In genomic region chr6:78551666-78552352, GRCm38 (mm10) we compare ENCODE assay signal across 18 mouse cellular contexts.
A peak's percentile ranks its signal among the peaks of the same experiment; 100 is the strongest.
DNase-seq lines count a peak whose midpoint lies in the region; ATAC-seq and TF ChIP-seq lines count a peak whose summit lies in the region.
"Had no signal": no experiment of that assay in that cellular context is flagged by ENCODE, and none has a peak within 500 bp of the region (broad histone marks: within the 10 kb centered on the region; RNA-seq: fewer than 3 reads in every experiment).

No protein-coding gene starts in this region.

- peak; percentile 35; the same call in 1 of the 2 replicates for ATAC-seq in forebrain, embryonic 15.5 days (replicated peaks)
- ATAC-seq in forebrain, embryonic 12.5 days (ENCODE audit: low FRiP score) = no peak
- peak; percentile 43; the same call in 1 of the 2 replicates for ATAC-seq in hindbrain, postnatal 0 days
- peak; percentile 71 for ATAC-seq in neural tube, embryonic 11.5 days (ENCODE audit: insufficient read depth, low FRiP score, low TSS enrichment)
- no peak for ATAC-seq in intestine, embryonic 15.5 days

- no peak overlapping the region for H3K27ac ChIP-seq in forebrain, embryonic 15.5 days (replicated peaks)
- no peak overlapping the region for H3K27ac ChIP-seq in forebrain, embryonic 12.5 days
- no peak overlapping the region for H3K27ac ChIP-seq in hindbrain, postnatal 0 days
- H3K27ac ChIP-seq in neural tube, embryonic 11.5 days (ENCODE audit: low read depth, low read length) = no peak overlapping the region
- no peak overlapping the region for H3K27ac ChIP-seq in intestine, embryonic 15.5 days
- H3K27ac ChIP-seq: embryonic facial prominence, embryonic 10.5 days; liver, embryonic 14.5 days had no signal

- H3K36me3 ChIP-seq in forebrain, embryonic 15.5 days = no peaks in the 10 kb centered on the region
- no peaks in the 10 kb centered on the region for H3K36me3 ChIP-seq in forebrain, embryonic 12.5 days (replicated peaks)
- H3K36me3 ChIP-seq in hindbrain, postnatal 0 days (ENCODE audit: insufficient read depth, low read length) = no peaks in the 10 kb centered on the region
- H3K36me3 ChIP-seq in neural tube, embryonic 11.5 days (ENCODE audit: control insufficient read depth, insufficient read depth, low read length) = no peaks in the 10 kb centered on the region
- no peaks in the 10 kb centered on the region for H3K36me3 ChIP-seq in intestine, embryonic 15.5 days
- H3K36me3 ChIP-seq: embryonic facial prominence, embryonic 10.5 days; G1E had no signal

- DNase-seq in embryo, embryonic 9.5 days (ENCODE audit: extremely low spot score) = peak; percentile 7
- DNase-seq in hindbrain, postnatal 0 days (ENCODE audit: low spot score) = peak; percentile 35
- peak; percentile 14 for DNase-seq in neural tube, embryonic 11.5 days (ENCODE audit: low spot score)
- no peak for DNase-seq in left cerebral cortex, adult 9 months (ENCODE audit: low spot score in 2 of 2)
- DNase-seq in spleen, postnatal 10 days (ENCODE audit: low spot score in 2 of 2) = no peak
- DNase-seq: adrenal gland, postnatal 36 days; B cell, adult 2 months; cerebellum, adult 11-12 months; gastrocnemius, postnatal 36 days; lung, postnatal 14 days; thymus, postnatal 25 days had no signal

- peaks cover 9% of the 10 kb centered on the region for H3K4me1 ChIP-seq in forebrain, embryonic 15.5 days
- peaks cover 15% of the 10 kb centered on the region for H3K4me1 ChIP-seq in forebrain, embryonic 12.5 days
- H3K4me1 ChIP-seq in hindbrain, postnatal 0 days (ENCODE audit: insufficient read depth, low read length) = 0 out of 2 replicates have a peak, but pooled peaks cover 7% of the 10 kb centered on the region
- 0 out of 2 replicates have a peak, but pooled peaks cover 3% of the 10 kb centered on the region for H3K4me1 ChIP-seq in neural tube, embryonic 11.5 days (ENCODE audit: control insufficient read depth, insufficient read depth, low read length)
- H3K4me1 ChIP-seq in intestine, embryonic 15.5 days (replicated peaks) = no peaks in the 10 kb centered on the region

- H3K4me2 ChIP-seq in forebrain, embryonic 15.5 days (replicated peaks) = no peak overlapping the region
- no peak overlapping the region for H3K4me2 ChIP-seq in forebrain, embryonic 12.5 days
- peak overlapping the region; percentile 24; the same call in 1 of the 2 replicates for H3K4me2 ChIP-seq in hindbrain, postnatal 0 days (ENCODE audit: low read depth, low read length)
- H3K4me2 ChIP-seq in neural tube, embryonic 11.5 days (ENCODE audit: low read depth) = 0 out of 2 replicates have a peak overlapping the region, but pooled peaks have one; percentile 5
- no peak overlapping the region for H3K4me2 ChIP-seq in intestine, embryonic 15.5 days (replicated peaks)

- no peaks in the 10 kb centered on the region for H3K27me3 ChIP-seq in forebrain, embryonic 15.5 days
- no peaks in the 10 kb centered on the region for H3K27me3 ChIP-seq in forebrain, embryonic 12.5 days
- H3K27me3 ChIP-seq in hindbrain, postnatal 0 days (ENCODE audit: insufficient read depth, low read length) = no peaks in the 10 kb centered on the region
- H3K27me3 ChIP-seq in neural tube, embryonic 11.5 days (ENCODE audit: control insufficient read depth, insufficient read depth, low read length) = no peaks in the 10 kb centered on the region
- H3K27me3 ChIP-seq in intestine, embryonic 15.5 days (replicated peaks) = no peaks in the 10 kb centered on the region

- no peak overlapping the region for H3K4me3 ChIP-seq in forebrain, embryonic 15.5 days
- no peak overlapping the region for H3K4me3 ChIP-seq in forebrain, embryonic 12.5 days (replicated peaks)
- H3K4me3 ChIP-seq in hindbrain, postnatal 0 days (ENCODE audit: low read length) = no peak overlapping the region
- no peak overlapping the region for H3K4me3 ChIP-seq in neural tube, embryonic 11.5 days (ENCODE audit: low read depth, low read length)
- no peak overlapping the region for H3K4me3 ChIP-seq in intestine, embryonic 15.5 days (replicated peaks)
- H3K4me3 ChIP-seq: embryonic facial prominence, embryonic 10.5 days; myocyte had no signal

- no peak for TF ChIP-seq CTCF in hindbrain, postnatal 0 days (IDR thresholded peaks at IDR 0.05; ENCODE audit: low read depth)

- WGBS in forebrain, embryonic 15.5 days = 22% methylated on average over 8 of the region's 8 CpGs
- WGBS in forebrain, embryonic 12.5 days = 28% methylated on average over 8 of the region's 8 CpGs
- 19% methylated on average over 8 of the region's 8 CpGs for WGBS in hindbrain, postnatal 0 days
- WGBS in neural tube, embryonic 11.5 days = 22% methylated on average over 8 of the region's 8 CpGs
- WGBS in intestine, embryonic 15.5 days = 67% methylated on average over 8 of the region's 8 CpGs

- no peaks in the 10 kb centered on the region for H3K9me3 ChIP-seq in forebrain, embryonic 15.5 days
- H3K9me3 ChIP-seq in forebrain, embryonic 12.5 days = no peaks in the 10 kb centered on the region
- no peaks in the 10 kb centered on the region for H3K9me3 ChIP-seq in hindbrain, postnatal 0 days (ENCODE audit: low read length)
- H3K9me3 ChIP-seq in neural tube, embryonic 11.5 days (ENCODE audit: control insufficient read depth, low read length) = no peaks in the 10 kb centered on the region
- no peaks in the 10 kb centered on the region for H3K9me3 ChIP-seq in intestine, embryonic 15.5 days
- H3K9me3 ChIP-seq: embryonic facial prominence, embryonic 10.5 days had no signal

- no peak overlapping the region for H3K9ac ChIP-seq in forebrain, embryonic 15.5 days (replicated peaks)
- H3K9ac ChIP-seq in forebrain, embryonic 12.5 days = no peak overlapping the region
- no peak overlapping the region for H3K9ac ChIP-seq in hindbrain, postnatal 0 days (replicated peaks; ENCODE audit: low read length)
- no peak overlapping the region for H3K9ac ChIP-seq in neural tube, embryonic 11.5 days (ENCODE audit: low read length)
- no peak overlapping the region for H3K9ac ChIP-seq in intestine, embryonic 15.5 days
- H3K9ac ChIP-seq: liver, embryonic 14.5 days had no signal

Comparison
In these comparisons a context has a peak if more than half of its experiments do, and no peak if none do; other contexts are left out.
1. ATAC-seq: peak in forebrain, embryonic 15.5 days (single experiment), hindbrain, postnatal 0 days (single experiment) and neural tube, embryonic 11.5 days (single experiment); none in forebrain, embryonic 12.5 days (single experiment) and intestine, embryonic 15.5 days (single experiment).
2. H3K4me2 ChIP-seq: peak in hindbrain, postnatal 0 days (single experiment) and neural tube, embryonic 11.5 days (single experiment); none in forebrain, embryonic 15.5 days (single experiment), forebrain, embryonic 12.5 days (single experiment) and intestine, embryonic 15.5 days (single experiment).
3. DNase-seq: peak in embryo, embryonic 9.5 days (single experiment), hindbrain, postnatal 0 days (single experiment) and neural tube, embryonic 11.5 days (single experiment); none in left cerebral cortex, adult 9 months (0 of 2) and spleen, postnatal 10 days (0 of 2).